Mouse (Mus musculus) adrenal gland, postnatal 4 days (tissue): Measurements from ENCODE around the gene Pheta2. TPM values are rescaled to one million over a fixed set of nuclear protein-coding genes. Genes with fewer than 3 reads are reported as not detected.
"Not testable (repeated sequence)": the region's sequence is repeated elsewhere in the genome, so short reads cannot be mapped to it uniquely, and the experiment has no call there.

ENCODE experiments used
- DNase-seq, 2 experiments: peaks; one replicate each; pipeline ENCODE4 v3.0.0; 2021 to 2022; ENCODE audit warnings: low spot score in 2 of 2, mixed read lengths in 2 of 2
- total RNA-seq, 2 experiments: library from RNA; stranded (reverse); gene quantifications; 2 replicates each; pipeline ENCODE4 v1.2.3; 2021

Gene Pheta2
- total RNA-seq, 2 experiments from 2014 or later, result 4.7 to 5.1 TPM

- DNase-seq, result not testable (repeated sequence)
Observed at GRCm38 (mm10) chr15:82364561-82364960, 25.8 kb downstream of the Pheta2 start.

- DNase-seq, result no peak
Observed at GRCm38 (mm10) chr15:82368146-82368545, 29.4 kb downstream of the Pheta2 start.

- no peak for DNase-seq
Observed at GRCm38 (mm10) chr15:82368851-82369250, 30.1 kb downstream of the Pheta2 start.

GRCm38 (mm10) chr15:82372446-82372845 lies 33.7 kb downstream of the Pheta2 start:
- no peak for DNase-seq

- DNase-seq, result no peak
Observed at GRCm38 (mm10) chr15:82372991-82373390, 34.2 kb downstream of the Pheta2 start.

- no peak for DNase-seq
Observed at GRCm38 (mm10) chr15:82374437-82374836, 35.7 kb downstream of the Pheta2 start.

- no peak for DNase-seq
Observed at GRCm38 (mm10) chr15:82375855-82376254, 37.1 kb downstream of the Pheta2 start.

GRCm38 (mm10) chr15:82376393-82377138 lies 37.8 kb downstream of the Pheta2 start:
- no peak for DNase-seq

- no peak for DNase-seq
Observed at GRCm38 (mm10) chr15:82377701-82378100, 39.0 kb downstream of the Pheta2 start.

GRCm38 (mm10) chr15:82378261-82379180 lies 39.8 kb downstream of the Pheta2 start:
- DNase-seq, result no peak

- DNase-seq, result no peak
Observed at GRCm38 (mm10) chr15:82379511-82379870, 40.7 kb downstream of the Pheta2 start.

- peak in 1 of 2 experiments; percentile 21 for DNase-seq
Observed at GRCm38 (mm10) chr15:82379871-82380713, 41.4 kb downstream of the Pheta2 start, which contains the start of gene Cyp2d22. Gene Cyp2d22, minus strand, starts transcription at chr15:82380260.

GRCm38 (mm10) chr15:82380714-82381062 lies 41.9 kb downstream of the Pheta2 start:
- DNase-seq, result no peak

- DNase-seq, result no peak
Observed at GRCm38 (mm10) chr15:82382441-82382840, 43.7 kb downstream of the Pheta2 start.

GRCm38 (mm10) chr15:82385729-82386128 lies 47.0 kb downstream of the Pheta2 start:
- no peak for DNase-seq

GRCm38 (mm10) chr15:82389916-82390315 lies 51.2 kb downstream of the Pheta2 start:
- not testable (repeated sequence) for DNase-seq

GRCm38 (mm10) chr15:82393922-82394321 lies 55.2 kb downstream of the Pheta2 start, which contains the start of gene Cyp2d11:
Gene Cyp2d11, minus strand, starts transcription at chr15:82394022.
- DNase-seq, result not testable (repeated sequence)
